Mouse (Mus musculus) embryo, embryonic 11 days (tissue): ENCODE measurements around the gene Rin2.
"Not testable (repeated sequence)": the region's sequence is repeated elsewhere in the genome, so short reads cannot be mapped to it uniquely, and the experiment has no call there.

ENCODE experiments used
- DNase-seq: peaks from one replicate; pipeline ENCODE4 v3.0.0-alpha.2; 2015

Rin2 gene

DNA sequence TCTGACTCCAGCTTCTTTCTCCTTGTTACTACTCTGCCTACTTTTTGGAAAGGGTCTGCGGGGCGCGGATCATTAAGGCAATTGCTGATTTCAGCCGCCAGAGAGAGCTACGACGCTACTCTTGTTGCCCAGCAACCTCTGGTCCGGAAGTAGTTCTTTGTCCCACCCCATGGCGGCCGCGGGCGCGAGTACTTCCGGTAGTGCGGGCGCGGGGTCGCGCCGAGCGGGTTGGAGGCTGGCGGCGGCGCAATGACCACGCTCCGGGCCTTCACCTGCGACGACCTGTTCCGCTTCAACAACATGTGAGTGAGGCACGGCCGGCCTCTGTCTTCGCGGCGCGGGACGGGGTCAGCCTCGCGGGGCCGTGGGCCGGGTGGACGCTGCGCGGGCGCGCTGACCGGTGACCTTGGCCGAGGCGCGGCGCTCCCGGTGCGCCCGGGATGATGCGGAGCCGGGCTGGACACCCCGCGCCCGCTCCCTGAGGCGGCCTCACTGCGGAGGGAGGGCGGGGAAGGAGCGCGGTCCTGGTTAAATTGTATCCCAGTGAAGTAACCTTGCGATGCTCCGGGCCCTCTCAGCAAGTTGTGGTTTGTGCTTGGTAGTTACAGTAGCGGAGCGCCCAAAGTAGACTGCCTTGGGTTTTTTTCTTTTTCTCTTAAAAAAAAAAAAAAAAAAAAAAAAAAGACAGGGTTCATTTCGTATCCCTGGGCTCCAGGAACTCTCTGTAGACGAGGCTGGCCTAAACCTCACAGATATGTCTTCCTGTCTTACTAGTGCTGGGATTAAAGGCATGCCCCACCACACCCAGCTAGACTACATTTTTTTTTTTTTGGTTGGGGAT lies 228.3 kb downstream of the Rin2 start:
- DNase-seq = peak; percentile 96

DNA sequence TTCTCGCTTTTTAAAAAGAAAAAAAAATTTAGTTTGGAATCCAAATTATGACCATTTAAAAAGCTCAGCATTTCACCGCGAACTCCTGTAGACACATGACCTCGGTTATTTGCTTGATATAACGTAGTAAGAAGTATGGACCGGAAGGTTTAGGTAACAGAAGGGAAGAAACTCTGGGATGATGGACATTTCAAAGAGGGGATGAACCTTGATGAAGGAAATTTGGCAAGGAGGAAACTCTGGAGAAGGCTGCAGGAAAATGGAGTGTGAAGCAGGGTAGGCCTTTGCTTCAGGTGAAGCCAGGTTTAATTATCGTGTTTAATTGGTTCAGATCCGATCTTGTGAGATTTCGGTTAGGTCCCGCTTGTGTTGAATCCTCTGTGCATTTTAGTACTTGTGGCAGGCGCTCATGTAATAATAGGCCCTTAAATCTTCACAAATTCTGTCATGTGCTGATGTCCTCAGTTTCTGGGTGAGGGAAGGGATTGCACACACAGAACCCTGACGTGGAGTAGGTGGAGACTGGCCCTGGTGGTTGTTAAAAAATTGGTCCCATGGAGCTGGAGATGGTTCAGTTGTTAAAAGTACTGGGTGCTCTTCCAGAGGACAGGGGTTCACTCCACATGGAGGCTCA lies 229.1 kb downstream of the Rin2 start:
- no peak for DNase-seq

DNA sequence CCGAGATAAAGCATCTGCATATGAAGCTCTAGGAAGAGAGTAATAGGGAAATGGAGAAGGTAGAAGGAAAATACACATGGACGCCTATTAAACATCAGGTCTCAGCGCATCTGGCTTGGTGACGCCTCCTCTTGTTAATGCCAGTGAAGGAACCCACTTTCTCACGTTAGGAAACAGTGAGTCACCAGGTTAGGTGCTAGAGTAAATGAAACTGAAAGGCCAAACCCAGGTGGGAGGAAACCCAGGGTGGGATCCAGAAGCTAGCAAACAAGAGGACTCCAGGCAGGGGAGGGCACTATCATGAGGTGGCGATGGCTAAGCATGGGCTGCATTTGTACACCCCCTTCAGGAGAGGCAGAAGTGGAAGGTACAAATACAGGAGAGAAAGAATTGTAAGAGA lies 230.1 kb downstream of the Rin2 start:
- no peak for DNase-seq

DNA sequence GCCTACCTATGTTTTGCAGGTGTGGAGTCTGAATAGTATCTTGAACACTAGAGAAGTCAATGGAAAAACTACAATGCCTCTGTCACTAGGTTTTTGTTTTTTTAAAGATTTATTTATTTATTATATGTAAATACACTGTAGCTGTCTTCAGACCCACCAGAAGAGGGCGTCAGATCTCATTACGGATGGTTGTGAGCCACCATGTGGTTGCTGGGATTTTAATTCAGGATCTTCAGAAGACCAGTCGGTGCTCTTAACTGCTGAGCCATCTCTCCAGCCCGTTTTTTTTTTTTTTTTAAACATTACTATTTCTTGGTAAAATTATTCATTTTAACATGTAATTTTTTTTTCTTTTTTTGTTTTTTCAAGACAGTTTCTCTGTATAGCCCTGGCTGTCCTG lies 230.9 kb downstream of the Rin2 start:
- DNase-seq = not testable (repeated sequence)

DNA sequence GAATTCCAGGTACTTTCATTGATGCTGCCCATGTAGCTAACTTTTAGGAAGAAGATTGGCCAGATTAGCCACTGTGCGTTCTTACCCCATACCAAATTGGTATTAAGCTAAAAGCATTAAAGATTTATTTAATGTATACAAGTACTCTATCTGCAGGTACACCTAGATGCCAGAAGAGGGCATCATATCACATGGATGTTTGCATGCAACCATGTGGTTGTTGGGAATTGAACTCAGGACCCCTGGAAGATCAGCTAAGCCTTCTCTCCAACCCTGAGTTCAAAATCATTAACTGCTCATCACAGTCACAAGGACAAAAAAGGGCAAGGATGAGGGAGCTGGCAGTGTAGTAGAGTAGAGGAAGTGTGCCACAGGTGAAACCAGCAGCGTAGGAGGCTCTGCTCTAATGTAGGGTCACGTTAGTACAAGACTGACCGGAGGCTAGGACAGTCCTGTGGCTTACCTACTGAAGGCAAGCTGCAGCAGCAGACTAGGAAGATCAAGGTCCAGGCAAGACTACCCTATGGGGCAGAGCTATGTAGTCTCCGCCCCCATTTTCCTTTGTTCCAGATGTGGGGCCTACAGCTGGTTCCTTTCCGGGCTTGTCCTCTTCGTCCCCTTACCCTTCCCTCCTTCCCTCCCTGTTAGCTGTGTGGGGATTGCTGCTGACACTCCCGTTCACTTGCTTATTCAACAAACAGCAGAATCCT lies 246.1 kb downstream of the Rin2 start:
- DNase-seq = no peak

DNA sequence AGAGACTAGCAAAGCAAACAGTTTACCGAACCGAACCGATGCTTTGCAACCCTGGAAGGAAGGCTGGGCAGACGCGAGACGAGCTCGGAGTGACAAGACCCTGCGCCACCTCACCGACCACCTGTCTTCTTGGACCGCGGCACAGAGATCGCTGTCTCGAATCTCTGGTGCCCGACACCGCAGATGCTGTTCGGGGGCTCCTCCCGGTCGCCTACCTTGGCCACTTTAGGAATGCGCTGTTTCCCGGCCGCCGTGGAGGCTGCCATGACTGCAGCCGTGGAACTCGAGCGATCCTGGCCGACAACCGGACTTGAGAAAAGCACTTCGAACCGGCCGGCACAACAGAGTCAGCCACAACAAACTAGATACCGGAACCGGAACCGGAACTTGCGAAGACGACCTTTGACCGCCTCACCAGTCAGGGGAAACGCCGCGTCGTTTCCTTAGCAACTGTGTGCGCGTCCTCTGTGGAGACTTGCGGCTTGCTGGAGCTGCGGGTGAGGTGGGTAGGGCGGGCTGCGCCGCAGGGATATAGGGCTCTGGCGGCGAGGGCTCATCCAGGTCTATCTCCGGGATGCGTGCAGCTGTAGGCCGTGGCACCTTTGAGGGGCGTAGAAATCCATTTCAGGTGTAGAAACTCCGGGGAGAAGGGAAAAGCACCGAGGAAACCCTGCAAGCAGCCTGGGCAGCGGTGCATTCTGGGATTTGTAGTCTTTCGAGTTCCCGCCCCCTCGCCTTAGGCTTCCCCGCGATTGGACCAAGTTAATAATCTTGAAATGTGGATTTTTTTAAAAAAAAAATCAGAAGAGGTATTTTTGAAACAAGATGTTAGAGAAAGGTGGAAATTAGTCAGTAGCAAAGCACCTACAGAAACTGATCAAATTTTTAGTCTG lies 259.6 kb downstream of the Rin2 start, which contains the start of the genes Cfap61 and Crnkl1:
Cfap61 (plus strand) TSS at position 446 of the 893 bp plus-strand sequence.
Crnkl1 (minus strand) TSS at position 676 of the 893 bp plus-strand sequence.
- peak; percentile 98 for DNase-seq

DNA sequence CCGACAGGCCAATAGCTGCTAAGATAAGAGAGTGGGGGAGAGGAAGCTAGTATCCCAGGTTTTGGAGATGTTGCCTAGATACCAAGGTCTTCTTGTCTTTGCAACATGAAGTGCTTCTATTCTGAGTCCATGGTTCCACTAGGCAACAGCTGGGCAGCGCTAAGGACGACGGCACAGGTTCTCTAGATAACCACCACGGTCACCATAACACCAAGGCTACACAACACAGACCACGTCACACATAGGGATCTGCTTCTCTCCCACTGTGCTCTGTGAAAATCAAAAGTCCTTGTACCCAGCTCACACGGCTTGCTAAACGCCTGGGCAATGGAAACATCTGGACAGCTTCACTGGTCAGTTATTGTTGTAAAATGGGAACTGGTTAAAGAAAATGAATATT lies 262.0 kb downstream of the Rin2 start:
- no peak for DNase-seq
